Mouse (Mus musculus): ENCODE data around the gene Hist1h1d.
"Not testable (repeated sequence)": the region's sequence is repeated elsewhere in the genome, so short reads cannot be mapped to it uniquely, and the experiment has no call there.

Gene Hist1h1d

GRCm38 (mm10) chr13:23530181-23530900 is 22.7 kb upstream of the Hist1h1d start:
- DNase-seq (ENCODE audit: inconsistent ontology term), result peak; percentile 82

DNA sequence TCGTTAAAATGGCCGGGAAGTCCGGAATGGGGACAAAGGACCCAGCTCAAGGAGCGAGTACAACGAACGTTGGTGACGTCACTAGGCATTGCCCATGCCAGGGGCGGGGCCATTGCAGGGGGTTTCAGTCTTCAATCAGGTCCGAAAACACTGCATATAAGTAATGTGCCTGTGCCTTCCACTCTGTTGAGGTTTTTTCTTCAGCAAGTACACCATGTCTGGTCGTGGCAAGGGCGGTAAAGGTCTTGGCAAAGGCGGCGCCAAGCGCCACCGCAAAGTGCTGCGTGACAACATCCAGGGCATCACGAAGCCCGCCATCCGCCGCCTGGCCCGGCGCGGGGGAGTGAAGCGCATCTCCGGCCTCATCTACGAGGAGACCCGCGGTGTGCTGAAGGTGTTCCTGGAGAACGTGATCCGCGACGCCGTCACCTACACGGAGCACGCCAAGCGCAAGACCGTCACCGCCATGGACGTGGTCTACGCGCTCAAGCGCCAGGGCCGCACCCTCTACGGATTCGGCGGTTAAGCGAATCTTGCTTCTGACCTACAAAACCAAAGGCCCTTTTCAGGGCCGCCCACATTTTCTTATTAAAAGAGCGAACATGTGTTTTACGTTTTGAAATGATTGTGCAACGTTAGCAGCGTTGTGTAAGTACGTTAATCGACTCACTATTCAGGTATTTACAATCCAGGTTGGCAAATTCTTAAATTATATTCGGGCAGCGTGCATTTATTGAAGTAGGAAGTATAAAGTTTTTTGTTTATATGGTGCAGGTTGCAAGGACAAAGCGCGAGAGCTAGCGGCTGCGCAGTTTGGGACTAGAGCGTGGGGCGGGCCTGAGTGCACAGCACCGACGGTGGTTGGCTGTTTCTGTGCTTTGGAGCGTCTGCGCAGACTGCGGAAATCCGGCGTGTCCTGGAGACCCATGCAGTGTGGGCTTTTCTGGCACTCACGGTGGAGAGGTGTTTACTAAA is 21.9 kb upstream of the Hist1h1d start, which contains the start of gene Hist1h4h:
Gene Hist1h4h, plus strand, starts transcription at position 150 of the 975 bp plus-strand sequence.
- DNase-seq (ENCODE audit: inconsistent ontology term), result peak; percentile 97

DNA sequence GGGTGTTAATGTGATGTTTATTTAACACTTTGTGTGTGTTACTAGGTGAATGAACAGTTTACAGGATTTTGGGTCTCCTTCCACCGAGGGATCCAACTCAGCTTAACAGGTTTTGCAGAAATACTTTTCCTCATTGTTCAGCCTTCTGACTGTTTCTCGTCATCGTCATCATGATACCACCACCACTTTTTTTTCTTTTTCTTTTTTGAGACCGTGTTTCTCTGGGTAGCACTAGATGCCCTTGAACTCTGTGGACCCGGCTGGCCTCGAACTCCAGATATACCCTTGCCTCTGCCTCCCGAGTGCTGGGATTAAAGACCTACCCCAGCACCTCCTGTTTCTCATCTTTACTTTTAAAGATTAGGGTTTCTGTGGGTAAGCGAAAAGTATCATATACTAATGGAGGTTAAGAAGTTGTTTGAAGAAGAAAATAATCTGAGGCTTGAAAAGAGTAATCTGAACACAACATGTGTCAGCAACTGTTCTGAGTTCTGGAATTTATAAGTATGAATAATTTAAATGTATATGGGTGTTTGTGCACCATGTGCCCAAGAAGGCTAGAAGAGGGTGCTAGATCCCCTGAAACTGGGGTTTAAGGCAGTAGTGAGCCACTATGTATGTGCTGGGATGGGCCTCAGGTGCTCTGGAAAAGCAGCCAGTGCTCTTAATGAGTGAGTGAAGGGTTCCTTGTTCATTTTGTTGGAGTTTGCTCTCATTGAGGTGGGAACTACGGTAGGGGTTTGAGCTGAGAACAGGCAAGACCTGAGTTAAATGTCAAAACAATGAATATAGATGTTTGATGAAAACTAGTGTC is 20.6 kb upstream of the Hist1h1d start:
- no peak for DNase-seq (ENCODE audit: inconsistent ontology term)

DNA sequence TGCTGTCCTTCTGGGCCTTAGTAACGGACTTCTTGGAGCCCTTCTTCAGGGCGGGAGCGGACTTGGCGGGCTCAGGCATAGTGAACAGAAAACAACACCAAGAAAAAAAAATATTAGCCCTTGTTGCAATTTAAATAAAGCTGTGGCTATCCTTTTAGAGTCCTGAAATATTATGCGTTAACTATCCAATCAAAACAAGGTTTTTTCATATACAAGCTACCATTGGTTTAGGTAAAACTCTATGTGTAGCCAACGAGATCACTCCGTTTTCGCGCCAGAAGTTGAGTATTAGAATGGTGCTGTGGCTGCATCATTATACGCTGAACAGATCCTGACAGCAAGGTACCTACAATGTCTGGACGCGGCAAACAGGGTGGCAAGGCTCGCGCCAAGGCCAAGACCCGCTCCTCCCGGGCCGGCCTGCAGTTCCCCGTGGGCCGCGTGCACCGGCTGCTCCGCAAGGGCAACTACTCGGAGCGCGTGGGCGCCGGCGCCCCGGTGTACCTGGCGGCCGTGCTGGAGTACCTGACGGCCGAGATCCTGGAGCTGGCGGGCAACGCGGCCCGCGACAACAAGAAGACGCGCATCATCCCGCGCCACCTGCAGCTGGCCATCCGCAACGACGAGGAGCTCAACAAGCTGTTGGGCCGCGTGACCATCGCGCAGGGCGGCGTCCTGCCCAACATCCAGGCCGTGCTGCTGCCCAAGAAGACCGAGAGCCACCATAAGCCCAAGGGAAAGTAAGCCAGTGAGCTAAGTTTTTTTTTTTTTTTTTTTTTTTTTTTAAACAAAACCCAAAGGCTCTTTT is 19.3 kb upstream of the Hist1h1d start, which contains the start of gene Hist1h2af:
Gene Hist1h2af, plus strand, starts transcription at position 347 of the 808 bp plus-strand sequence.
- DNase-seq (ENCODE audit: inconsistent ontology term), result peak; percentile 84

GRCm38 (mm10) chr13:23534368-23535131 is 18.5 kb upstream of the Hist1h1d start:
- DNase-seq (ENCODE audit: inconsistent ontology term), result peak; percentile 29

DNA sequence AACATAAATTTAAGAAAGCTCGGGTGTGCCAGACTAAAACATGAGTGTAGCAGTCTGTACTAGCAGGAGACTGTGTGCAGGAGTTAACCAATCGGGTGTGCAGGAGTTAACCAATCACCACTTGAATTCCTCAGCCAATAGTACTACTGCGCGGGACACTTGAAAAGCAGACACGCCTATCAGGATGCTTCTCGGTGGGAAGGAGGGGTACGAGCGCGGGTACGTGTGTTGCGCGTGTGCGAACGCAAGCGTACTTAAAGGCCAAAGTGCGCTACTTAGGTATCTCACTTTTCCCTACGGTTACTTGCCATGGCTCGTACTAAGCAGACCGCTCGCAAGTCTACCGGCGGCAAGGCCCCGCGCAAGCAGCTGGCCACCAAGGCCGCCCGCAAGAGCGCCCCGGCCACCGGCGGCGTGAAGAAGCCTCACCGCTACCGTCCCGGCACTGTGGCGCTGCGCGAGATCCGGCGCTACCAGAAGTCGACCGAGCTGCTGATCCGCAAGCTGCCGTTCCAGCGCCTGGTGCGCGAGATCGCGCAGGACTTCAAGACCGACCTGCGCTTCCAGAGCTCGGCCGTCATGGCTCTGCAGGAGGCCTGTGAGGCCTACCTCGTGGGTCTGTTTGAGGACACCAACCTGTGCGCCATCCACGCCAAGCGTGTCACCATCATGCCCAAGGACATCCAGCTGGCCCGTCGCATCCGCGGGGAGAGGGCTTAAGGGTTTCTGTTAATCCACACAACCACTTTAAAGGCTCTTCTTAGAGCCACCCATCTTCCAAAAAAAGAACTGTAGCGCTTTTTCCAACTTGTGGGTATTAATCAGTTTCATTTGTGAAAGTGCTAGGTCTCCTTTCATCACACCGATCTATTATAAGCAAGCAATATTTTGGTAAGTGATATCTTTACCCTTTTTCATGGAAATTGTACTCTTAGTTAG is 17.7 kb upstream of the Hist1h1d start, which contains the start of gene Hist1h3g:
Gene Hist1h3g, plus strand, starts transcription at position 286 of the 939 bp plus-strand sequence.
- peak; percentile 94 for DNase-seq (ENCODE audit: inconsistent ontology term)

GRCm38 (mm10) chr13:23536076-23536822 is 16.8 kb upstream of the Hist1h1d start:
- DNase-seq (ENCODE audit: inconsistent ontology term), result no peak

GRCm38 (mm10) chr13:23537006-23537710 is 15.9 kb upstream of the Hist1h1d start:
- no peak for DNase-seq (ENCODE audit: inconsistent ontology term)

DNA sequence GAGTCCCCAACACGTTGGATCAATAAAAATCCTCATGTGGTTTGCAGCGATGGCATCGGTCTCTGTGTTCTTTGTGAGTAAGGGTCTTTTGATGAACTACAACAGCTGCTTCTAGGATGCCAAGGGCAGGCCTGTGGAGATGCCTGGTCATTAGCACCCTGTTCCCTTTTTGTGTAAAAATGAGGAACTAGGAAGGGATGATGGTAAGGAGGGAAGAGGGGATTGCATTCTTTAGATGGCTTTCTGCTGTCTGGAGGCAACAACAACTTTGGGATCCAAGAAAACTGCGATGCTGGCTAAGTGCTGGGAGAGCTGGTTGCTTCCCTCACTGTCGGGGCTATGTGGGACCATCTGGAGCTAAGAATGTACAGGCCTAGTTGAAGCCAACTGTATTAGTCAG is 14.8 kb upstream of the Hist1h1d start:
- no peak for DNase-seq (ENCODE audit: inconsistent ontology term)

- DNase-seq (ENCODE audit: inconsistent ontology term), result not testable (repeated sequence)
Observed at GRCm38 (mm10) chr13:23539821-23540220, 13.2 kb upstream of the Hist1h1d start.

DNA sequence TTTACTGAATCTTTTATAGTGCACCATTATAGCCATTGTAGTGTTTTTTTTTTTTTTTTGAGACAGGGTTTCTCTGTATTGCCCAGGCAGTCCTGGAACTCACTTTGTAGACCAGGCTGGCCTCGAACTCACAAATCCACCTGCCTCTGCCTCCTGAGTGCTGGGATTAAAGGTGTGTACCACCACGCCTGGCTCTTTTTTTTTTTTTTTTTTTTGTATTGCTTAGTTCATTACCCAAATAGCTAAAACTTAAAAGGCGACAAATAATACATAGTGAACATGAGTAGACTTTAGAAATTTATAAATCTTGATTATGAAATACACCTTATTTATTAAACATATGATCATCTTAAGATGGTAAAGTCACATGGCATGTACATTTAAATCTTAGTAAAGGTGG is 11.6 kb upstream of the Hist1h1d start:
- no peak for DNase-seq (ENCODE audit: inconsistent ontology term)

DNA sequence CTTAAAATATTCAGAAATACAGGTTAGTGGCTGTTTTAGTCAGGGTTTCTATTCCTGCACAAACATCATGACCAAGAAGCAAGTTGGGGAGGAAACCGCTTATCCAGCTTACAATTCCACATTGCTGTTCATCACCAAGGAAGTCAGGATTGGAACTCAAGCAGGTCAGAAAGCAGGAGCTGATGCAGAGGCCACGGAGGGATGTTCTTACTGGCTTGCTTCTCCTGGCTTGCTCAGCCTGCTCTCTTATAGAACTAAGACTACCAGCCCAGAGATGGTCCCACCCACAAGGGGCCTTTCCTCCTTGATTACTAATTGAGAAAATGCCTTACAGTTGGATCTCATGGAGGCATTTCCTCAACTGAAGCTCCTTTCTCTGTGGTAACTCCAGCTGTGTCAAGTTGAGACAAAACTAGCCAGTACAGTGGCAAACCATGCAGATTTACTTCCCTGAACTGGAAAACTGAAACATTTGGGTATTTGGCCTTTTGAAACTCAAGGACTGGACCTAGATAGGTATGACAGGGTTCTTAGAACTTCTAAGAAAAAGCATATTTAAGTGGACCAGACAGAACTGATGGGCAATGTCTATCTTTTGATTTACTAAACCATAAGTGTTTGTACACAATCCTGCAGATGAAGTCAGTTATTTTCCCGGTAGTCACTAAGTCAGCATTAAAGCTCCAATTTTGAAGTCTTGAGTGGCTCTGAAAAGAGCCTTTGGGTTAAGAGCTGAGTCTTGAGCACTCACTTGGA is 10.7 kb upstream of the Hist1h1d start:
- not testable (repeated sequence) for DNase-seq (ENCODE audit: inconsistent ontology term)

- DNase-seq (ENCODE audit: inconsistent ontology term), result peak; percentile 94
Observed at GRCm38 (mm10) chr13:23542999-23543607, 10.0 kb upstream of the Hist1h1d start, which contains the start of gene Hist1h2bh. Gene Hist1h2bh (minus strand): TSS chr13:23543392.

DNA sequence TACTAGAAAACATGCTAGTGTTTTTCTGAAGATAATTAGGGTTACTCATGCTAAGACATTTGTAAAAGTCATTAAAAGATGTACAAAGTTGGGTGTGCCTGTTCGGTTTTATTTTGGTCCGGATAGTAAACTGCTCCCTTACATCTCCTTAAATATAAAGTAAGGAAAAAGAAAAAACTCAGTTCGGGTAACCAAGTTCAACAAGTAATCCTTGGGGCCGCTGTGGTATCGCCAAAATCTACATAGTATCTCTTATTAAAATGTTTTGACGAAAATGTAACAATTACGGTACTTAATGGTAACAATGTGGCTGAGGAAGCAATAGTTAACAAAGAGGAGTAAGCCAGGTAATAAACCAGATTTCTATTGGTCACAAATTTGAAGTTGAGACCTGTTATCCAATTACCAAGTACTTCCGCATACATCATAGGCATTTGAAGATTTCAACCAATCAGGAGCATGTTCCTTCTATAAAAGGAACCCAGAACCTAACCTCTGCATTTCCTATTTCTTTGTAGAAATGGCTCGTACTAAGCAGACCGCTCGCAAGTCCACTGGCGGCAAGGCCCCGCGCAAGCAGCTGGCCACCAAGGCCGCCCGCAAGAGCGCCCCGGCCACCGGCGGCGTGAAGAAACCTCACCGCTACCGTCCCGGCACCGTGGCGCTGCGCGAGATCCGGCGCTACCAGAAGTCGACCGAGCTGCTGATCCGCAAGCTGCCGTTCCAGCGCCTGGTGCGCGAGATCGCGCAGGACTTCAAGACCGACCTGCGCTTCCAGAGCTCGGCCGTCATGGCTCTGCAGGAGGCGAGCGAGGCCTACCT is 8.9 kb upstream of the Hist1h1d start, which contains the start of gene Hist1h3f:
Gene Hist1h3f, plus strand, starts transcription at position 88 of the 822 bp plus-strand sequence.
- peak; percentile 95 for DNase-seq (ENCODE audit: inconsistent ontology term)

GRCm38 (mm10) chr13:23544787-23545120 is 8.3 kb upstream of the Hist1h1d start:
- DNase-seq (ENCODE audit: inconsistent ontology term), result not testable (repeated sequence)

All from Muller cell, postnatal 12 days (primary cell).